Mouse (Mus musculus): ENCODE data around the gene Plce1. TPM values are rescaled to one million over a fixed set of nuclear protein-coding genes. Genes with fewer than 3 reads are reported as not detected.
"Not testable (repeated sequence)": the region's sequence is repeated elsewhere in the genome, so short reads cannot be mapped to it uniquely, and the experiment has no call there.

Gene Plce1
- total RNA-seq, 4 experiments from 2014 or later, result 15.0 to 19.5 (median 17.7) TPM

- DNase-seq (ENCODE audit: low spot score), result no peak
These were observed 17.3 kb downstream of the Plce1 start for GRCm38 (mm10) chr19:38498233-38498632.

- no peak for DNase-seq (ENCODE audit: low spot score)
These were observed 23.7 kb downstream of the Plce1 start for GRCm38 (mm10) chr19:38504597-38504996.

DNA sequence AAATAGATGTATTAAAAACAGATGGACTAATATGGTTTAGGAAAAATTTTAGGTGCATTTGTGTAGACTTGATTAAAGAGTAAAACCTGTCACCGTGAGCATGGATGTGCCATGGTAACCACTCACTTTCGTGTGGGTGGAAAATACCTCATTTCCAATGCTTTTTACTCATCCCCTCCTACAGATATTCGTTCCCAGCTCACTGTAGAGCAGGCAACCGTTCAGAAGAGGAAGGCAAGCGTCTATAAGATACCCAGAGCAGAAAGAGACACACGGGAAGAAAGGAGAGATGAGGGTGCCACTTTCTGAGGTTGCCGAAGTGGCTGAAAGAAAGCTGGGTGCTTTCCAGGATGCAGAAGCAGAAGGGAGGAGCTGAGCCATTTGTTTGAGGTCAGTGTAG, 25.2 kb downstream of the Plce1 start:
- no peak for DNase-seq (ENCODE audit: low spot score)

DNA sequence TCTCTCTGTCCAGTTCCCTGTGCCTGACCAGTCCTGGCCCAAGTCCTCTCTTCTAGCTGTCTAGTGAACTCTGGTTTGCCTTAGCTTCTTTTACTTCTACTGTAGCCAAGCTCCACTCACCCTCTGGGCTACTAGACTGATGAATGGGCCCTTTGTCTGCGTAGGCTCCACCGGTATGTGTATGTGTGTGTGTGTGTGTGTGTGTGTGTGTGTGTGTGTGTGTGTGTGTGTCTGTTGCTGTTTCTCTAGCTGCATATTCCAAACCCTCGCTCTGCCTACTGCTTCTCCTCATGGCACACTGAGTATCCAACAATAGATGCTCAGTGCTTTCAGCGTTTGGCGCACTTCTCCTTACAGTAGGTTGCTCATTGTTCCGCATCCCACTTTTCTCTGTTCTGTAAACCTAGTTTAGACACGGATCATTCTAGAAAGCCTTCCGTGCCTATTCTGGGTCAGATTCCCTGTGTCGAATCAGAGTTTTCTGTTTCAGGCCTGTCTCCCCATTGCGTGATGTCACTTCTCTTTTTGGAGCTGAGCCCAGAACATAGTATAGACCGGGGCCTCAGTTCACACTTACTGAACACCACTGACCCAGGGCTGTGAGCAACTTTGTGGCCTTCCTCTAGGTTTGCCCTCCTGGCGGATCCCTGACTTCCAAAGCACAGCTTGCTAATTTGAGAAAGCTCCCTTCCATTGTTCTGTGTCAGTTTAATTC, 26.5 kb downstream of the Plce1 start:
- DNase-seq (ENCODE audit: low spot score), result no peak

DNA sequence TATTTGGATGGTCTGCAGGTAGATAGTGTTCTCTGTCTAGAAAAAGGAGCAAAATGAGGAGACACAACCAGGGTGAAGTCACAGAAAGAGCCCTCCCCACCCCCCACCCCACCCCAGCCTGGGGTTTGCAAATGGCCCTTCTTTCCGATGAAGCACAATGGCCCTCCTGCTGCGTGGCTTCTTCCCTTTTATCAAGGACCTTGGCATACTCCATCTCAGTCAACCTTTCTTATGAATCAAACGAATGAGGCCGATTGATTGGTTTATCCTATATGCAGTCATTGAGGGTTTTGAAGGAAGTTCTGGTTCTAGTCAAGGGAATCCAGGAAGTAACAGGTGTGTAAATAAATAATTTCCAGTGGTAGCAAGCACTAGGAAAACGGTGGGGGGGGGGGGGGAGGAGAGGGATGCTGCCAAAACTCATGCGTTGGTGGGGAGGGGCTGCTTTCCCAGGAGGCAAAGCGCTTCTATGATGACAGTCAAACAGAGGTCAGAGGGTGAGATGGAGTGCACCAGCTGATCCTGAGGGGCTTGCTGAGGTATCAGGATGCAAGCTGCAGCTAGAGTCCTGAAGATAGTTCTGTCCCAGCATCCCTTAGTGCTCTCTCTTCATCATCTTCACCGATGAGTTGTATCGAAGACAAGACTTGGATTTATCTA, 27.2 kb downstream of the Plce1 start:
- no peak for DNase-seq (ENCODE audit: low spot score)

DNA sequence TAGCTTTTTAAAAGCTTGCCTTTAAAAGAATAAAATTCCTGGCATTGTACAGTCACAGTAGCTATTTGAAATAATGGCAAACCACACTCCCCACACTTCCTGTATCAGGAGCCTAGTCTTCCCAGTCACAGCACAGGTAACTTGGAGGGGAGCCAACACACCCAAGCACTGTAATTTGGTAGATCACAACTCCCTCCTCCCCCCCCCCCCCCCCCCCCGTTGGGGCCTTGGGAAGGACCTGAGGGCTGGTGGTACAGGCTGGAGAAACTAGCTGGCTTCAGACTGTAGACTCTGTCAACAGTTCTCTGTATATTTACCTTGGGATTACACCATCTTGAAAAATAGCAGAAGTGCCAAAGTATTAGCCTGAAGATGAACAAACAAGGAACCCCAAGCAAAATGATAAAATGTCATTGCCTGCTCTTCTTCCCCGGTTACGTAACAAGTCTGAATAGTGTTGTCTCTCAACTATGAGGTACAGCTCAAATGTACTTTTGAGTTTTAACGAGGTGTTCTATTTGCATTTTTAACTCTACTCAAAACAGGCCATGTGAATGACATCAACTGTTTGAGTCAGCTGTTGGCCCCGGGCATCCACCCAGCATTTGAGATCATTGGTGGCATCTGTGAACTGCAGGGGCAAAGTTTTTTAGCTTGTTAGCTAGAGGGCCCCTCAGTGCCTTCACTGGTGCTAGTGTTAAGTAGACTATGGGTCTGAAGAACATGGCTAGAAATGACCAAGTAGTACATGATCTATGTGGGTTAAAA, 33.7 kb downstream of the Plce1 start:
- DNase-seq (ENCODE audit: low spot score), result no peak

- DNase-seq (ENCODE audit: low spot score), result no peak
These were observed 45.9 kb downstream of the Plce1 start for GRCm38 (mm10) chr19:38526855-38527254.

- no peak for DNase-seq (ENCODE audit: low spot score)
These were observed 46.6 kb downstream of the Plce1 start for GRCm38 (mm10) chr19:38527475-38527874.

DNA sequence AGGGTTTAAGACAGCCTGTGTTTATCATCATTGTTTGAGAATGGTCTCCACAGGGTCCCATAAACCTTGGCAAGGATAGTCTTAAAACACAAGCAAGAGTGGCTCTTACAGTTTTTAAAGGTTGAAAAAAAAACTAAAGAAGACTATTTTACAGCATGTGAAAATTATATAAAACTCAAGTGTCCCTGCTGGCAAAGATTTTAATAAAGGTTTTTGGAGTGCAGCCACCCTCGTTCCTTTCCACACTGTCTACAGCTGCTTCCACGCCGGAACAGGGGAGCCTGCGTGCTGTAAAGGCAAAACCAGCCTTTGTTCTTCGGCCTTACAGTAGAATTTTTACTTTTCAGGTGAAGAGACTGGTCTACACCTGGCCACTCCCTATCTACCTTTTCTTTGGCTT, 52.3 kb downstream of the Plce1 start:
- no peak for DNase-seq (ENCODE audit: low spot score)

DNA sequence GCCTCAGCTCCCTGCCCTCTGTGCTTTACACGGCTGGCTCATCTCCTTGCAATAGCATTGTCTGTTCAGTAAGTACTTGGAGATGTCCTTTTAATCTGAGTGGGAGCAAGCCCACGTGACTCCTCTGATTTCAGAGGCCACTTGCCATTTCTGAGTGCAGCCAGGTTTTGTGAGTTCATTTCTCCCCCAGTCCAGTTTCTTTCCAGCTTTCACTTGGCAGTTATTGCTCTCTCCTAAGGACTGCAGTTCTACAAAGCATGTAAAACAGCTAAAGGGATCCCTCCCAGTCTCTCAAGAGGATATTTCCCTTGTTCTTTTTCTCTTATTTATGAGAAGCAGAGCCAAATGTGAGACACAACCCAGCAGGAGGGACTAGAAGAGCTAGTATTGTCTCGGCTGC, 58.4 kb downstream of the Plce1 start:
- DNase-seq (ENCODE audit: low spot score), result peak; percentile 50

DNA sequence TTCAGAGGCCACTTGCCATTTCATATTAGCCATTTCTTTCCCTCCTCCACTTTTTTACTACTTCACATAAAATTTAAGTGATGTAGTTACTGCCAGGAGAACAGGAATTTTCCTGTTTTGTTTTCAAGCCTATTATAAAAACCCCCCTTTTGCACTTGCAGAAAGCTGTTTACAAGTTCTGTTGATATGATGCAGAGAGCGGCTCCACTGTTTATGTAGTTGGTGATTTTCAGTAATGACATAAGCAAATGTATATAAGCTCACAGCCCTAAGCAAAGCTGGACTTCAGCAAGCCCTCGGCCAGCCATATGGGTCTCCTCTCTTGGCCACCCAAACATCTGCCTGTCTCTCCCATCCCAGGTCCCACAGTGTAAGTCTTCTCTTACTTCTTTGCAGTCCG, 59.6 kb downstream of the Plce1 start:
- no peak for DNase-seq (ENCODE audit: low spot score)

- DNase-seq (ENCODE audit: low spot score), result no peak
These were observed 68.7 kb downstream of the Plce1 start for GRCm38 (mm10) chr19:38549487-38550058.

DNA sequence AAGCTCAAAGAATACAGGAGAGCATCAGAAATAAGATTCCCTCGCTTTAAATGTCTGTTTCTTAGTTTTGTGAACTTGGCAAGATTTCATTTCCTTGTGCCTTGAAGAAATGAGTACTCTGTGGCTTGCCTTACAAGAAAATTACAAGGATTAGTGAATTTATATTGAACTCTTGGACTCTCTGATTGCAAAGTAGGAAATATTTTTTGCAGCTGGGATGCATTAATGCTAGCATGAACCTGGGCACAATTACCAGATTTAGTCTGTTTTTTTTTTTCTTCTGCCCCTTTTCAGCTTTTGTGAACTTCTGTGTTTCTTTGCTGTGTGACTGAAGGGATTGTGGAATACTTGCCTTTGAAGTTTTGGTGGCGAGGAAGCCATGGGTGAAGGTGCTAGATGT, 72.6 kb downstream of the Plce1 start:
- no peak for DNase-seq (ENCODE audit: low spot score)

- DNase-seq (ENCODE audit: low spot score), result peak; percentile 33
These were observed 74.5 kb downstream of the Plce1 start for GRCm38 (mm10) chr19:38555399-38555798.

DNA sequence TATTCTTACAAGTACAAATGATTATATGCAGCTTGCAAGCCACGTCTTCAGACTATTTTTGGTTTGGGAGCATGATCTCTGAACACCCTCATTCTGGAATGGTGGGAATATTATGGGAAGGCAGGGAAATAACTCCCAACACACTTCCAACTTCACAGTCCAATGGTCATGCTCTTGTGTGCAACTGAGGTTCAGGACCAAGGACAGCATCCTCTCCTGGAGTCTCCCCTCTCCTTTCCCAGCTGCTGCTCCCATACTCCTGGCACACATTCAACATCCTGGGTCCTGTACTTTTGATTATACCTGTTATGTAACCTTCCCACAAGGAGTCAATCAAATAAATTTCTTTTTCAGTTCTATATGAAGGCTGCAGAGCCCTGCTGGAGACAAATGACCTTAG, 77.9 kb downstream of the Plce1 start:
- no peak for DNase-seq (ENCODE audit: low spot score)

GRCm38 (mm10) chr19:38561887-38562286, 81.0 kb downstream of the Plce1 start:
- DNase-seq (ENCODE audit: low spot score), result not testable (repeated sequence)

DNA sequence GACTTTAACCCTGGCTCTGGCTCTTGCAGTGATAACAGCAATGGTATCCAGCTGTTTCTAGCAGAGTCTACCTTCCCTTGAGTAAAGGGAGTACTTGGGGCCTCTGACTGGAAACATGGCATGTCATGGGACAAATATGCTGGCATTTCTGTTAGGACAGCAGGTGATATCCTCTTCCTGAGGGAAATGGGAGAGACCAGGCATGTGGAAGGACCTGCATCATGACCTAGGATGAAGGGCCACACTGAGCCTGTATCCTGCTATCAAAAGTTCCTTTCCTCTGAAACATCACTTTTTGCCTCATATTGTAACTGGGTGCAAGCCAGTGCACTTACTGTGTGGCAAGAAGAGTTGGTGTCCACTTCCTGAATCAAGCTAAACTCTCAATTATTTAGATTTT, 85.2 kb downstream of the Plce1 start:
- peak; percentile 11 for DNase-seq (ENCODE audit: low spot score)

DNA sequence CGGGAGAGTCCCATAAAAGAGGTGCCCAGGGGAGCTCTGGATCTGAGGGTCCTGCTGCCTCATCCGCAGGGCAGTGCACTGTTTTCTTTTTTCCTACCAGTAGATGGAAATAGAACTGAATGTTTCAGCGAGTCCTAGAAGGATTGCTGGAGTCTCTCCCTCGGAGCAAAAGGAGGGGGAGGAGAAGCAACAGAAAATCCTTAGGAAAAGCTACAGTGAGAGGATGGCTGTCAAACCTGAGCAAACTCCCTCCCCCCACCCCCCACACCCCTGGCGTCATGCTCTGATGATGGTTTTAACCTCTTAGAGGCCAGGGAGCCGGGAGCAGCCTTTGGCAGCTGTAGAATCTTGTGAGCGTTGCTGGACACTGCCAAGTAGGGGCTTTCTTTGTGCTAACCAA, 85.8 kb downstream of the Plce1 start:
- peak; percentile 33 for DNase-seq (ENCODE audit: low spot score)

DNA sequence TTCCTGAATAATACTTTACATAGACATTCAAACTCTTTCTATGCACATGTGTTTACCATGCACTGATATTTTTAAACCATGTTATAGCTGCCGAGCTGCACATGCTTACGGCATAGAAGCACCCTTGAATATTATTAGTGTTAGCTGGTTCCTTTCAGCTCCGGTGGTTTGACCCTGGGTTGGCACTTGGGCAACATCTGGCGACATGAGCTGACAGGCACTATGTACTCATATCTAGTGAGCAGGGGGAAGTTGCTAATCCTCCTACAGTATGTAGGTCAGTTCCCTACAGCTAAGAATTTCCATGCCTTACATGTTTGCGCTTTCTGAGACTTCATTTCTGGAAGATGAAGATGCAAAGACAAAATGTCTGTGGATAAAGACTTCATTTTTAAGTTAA, 86.4 kb downstream of the Plce1 start:
- DNase-seq (ENCODE audit: low spot score), result no peak

DNA sequence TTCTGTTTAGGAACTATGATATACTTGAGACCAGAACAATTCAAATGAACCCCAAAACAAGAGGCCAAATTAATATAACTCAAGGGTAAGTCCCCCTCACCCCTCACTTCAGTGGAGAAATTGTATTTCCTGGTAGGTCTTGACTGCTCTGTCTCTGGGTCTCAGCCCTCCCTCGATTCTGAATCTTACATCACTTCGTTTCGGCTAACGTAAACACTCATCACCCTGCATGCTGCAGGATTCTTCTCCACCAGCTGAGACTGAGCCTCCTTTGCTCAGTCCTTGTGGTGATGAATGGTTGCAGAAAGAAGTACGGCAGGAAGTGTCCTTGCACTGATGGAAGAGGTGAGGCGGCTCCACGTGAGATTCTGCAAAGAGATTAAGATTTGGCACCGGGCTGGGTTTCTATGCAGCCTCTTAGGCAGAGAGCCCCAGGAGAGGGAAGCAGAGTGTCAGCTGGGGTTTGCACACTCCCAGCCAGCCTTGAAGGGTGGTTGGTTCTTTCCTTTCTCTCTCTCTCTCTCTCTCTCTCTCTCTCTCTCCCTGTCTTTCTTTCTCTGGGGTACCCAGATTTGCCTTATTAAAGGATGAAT, 97.7 kb downstream of the Plce1 start:
- DNase-seq (ENCODE audit: low spot score), result no peak

- DNase-seq (ENCODE audit: low spot score), result no peak
These were observed 102.0 kb downstream of the Plce1 start for GRCm38 (mm10) chr19:38582861-38583260.

DNA sequence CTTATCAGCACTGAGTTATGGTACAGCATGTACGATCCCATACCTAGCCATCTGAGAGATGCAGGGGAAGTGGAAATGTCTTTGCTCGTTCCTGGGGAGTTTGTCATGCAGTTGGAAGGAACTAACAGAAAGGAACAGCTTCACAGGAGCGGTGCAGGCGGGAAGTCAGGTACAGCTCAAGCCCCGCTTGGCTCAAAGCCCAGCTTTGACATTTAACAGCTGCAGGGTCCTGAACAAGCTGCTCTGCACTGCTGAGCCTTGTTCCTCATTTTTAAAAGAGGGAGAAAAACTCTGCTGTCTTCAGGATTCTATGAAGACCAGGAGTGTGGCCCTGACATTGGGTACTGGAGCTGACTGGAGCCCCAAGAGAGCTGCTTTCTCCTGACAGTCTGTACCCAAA, 106.7 kb downstream of the Plce1 start:
- DNase-seq (ENCODE audit: low spot score), result no peak
